Mouse (Mus musculus) macrophage (primary cell): ENCODE measurements around the gene Dgki. TPM values are rescaled to one million over a fixed set of nuclear protein-coding genes. Genes with fewer than 3 reads are reported as not detected.
"Not testable (repeated sequence)": the region's sequence is repeated elsewhere in the genome, so short reads cannot be mapped to it uniquely, and the experiment has no call there.

Experiments
- H3K27ac ChIP-seq: fragments of 350-480 bp; formaldehyde crosslinking; 2 replicates; pipeline ENCODE4 v1.9.0; 2021
- H3K36me3 ChIP-seq: fragments of 350-480 bp; formaldehyde crosslinking; 2 replicates; pipeline ENCODE4 v1.9.0; 2021; ENCODE audit errors: inconsistent target
- H3K4me3 ChIP-seq: fragments of 350-480 bp; formaldehyde crosslinking; 2 replicates; pipeline ENCODE4 v1.9.0; 2021; ENCODE audit errors: inconsistent target
- H3K79me2 ChIP-seq: fragments of 350-480 bp; formaldehyde crosslinking; 2 replicates; pipeline ENCODE4 v1.9.0; 2021; ENCODE audit errors: inconsistent target
- WGBS: methylation state at CpG from one replicate; pipeline ENCODE4 v1.1.7; 2026; ENCODE audit warnings: inconsistent platforms; ENCODE audit not compliant: missing documents; 5-methylcytosine and 5-hydroxymethylcytosine counted together
- polyA plus RNA-seq: library from polyadenylated mRNA; stranded (reverse); fragments of 250-400 nt; gene quantifications from 3 replicates; pipeline ENCODE4 v1.2.4, GENCODE M21; 2018; ENCODE audit warnings: inconsistent platforms

Gene Dgki
- polyA plus RNA-seq, 1 experiment from 2014 or later, result 0.07 TPM

DNA sequence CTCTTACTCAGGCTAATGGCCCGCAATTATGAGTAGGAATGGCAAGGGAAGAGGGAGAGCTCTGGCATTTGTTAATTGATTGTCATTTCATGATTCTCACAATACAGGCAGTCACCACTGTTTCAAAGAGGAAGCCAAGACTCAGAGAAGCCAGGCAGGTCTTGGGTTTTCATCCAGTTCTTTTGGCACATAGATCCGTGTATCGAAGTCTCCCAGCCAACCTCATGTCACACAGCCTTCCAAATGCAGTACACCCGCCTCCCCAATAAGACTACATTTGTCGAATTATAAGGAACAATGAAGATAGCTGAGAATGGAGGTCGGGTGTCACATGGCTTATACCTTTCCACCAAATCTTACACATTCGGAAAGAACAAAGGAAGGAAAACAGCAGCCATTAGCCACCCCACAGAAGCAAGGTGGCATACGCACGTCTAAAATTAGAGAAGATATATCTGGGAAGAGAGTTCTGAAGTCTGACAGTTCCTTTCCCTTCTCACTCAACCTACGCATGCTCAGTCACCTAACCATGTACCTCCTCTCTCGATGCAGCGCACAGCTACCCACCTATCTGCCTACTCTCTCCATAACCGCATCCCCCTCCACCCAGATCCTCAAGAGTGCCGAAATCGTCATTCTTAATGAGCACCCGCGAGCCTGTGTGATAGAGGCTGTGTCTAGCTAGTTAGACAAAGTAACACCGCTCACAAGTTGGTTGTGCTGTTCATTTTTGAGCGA, 179.4 kb downstream of the Dgki start:
- no peaks in the 10 kb centered on the region for H3K79me2 ChIP-seq
- no peak overlapping the region for H3K27ac ChIP-seq
- no peak overlapping the region for H3K4me3 ChIP-seq
- 92% methylated on average over 19 of the region's 19 CpGs for WGBS
- H3K36me3 ChIP-seq, result no peaks in the 10 kb centered on the region

DNA sequence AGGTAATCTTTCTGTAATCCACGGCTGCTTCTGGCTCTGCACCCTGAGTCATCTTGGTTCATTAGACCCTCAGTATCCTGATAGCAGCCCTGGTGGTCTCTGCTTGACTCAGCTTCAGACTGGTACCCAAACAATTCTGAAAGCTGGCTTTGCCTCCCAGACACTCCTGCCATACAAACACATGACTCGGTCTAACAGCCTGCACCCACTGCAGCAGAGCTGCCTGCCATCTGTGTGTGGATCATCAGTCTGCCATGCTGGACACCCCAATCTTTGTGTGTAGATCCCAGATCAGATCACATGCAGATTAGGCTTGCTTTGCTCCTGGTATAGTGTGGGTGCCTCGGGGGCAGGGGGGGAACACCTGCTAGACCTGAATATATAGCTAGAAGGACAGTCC, 180.8 kb downstream of the Dgki start:
- Histone ChIP-seq H3K36me3 (no peaks in the 10 kb centered on the region), H3K79me2 (no peaks in the 10 kb centered on the region), H3K27ac (no peak overlapping the region), H3K4me3 (no peak overlapping the region)
- 68% methylated on average over 3 of the region's 3 CpGs for WGBS

DNA sequence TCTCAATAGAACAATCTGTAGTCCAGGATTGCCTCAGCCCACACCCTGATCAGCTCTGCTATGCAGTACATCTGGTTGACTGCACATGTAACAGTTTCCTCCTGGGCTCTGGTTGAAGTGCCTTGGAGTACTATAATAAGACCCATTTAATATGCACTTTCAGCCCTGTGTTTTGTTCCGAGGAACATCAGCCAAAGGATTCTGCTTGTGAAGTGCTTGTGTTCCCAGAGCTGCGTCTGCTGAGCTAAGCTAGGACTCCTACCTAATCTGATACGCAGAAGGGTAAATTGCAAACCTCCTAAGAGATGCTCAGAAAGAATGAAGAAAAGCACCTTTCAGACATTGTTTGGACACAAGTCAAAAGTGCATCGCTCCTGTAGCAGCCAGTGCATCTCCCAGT, 186.9 kb downstream of the Dgki start:
- Histone ChIP-seq H3K36me3 (no peaks in the 10 kb centered on the region), H3K79me2 (no peaks in the 10 kb centered on the region), H3K27ac (no peak overlapping the region), H3K4me3 (no peak overlapping the region)
- WGBS, result 84% methylated on average over 4 of the region's 4 CpGs

DNA sequence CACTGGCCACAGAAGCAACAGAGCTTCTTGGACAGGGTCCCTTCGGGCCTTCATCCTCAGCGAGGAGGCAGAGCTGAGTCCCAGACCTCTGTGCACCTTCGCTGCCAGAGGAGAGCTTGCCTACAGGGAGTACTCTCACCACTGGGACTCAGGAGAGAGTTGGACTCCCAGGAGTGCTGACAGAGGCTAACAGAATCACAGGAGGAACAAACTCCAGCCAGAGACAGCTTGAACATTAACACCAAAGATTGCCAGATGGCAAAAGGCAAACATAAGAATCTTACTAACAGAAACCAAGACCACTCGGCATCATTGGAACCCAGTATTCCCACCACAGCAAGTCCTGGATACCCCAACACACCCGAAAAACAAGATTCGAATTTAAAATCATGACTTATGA, 193.7 kb downstream of the Dgki start:
- not testable (repeated sequence) for H3K4me3 ChIP-seq, H3K79me2 ChIP-seq, H3K36me3 ChIP-seq, H3K27ac ChIP-seq
- 95% methylated on average over 6 of the region's 6 CpGs for WGBS

DNA sequence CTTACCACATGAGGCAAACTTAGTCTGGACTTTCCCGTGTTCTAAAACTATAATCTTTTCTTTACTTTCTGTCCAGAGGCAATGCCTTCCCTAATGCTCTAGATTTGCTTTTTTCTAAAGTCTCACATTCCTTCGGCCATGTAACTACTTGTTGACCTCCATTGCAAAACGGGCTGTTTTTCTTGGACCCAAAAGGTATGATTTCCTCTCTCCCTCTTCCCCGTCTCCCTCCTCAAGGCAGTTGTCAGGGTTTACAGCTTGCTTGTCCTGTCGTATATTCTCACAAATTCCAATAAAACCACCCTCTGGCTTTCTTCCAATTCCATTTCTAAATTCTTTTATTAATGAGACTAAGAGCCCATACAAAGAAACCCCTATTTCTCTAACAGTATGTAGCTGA, 199.6 kb downstream of the Dgki start:
- no peak overlapping the region for H3K27ac ChIP-seq
- WGBS, result 81% methylated on average over 5 of the region's 5 CpGs
- no peak overlapping the region for H3K4me3 ChIP-seq
- H3K36me3 ChIP-seq, result no peaks in the 10 kb centered on the region
- H3K79me2 ChIP-seq, result no peaks in the 10 kb centered on the region

DNA sequence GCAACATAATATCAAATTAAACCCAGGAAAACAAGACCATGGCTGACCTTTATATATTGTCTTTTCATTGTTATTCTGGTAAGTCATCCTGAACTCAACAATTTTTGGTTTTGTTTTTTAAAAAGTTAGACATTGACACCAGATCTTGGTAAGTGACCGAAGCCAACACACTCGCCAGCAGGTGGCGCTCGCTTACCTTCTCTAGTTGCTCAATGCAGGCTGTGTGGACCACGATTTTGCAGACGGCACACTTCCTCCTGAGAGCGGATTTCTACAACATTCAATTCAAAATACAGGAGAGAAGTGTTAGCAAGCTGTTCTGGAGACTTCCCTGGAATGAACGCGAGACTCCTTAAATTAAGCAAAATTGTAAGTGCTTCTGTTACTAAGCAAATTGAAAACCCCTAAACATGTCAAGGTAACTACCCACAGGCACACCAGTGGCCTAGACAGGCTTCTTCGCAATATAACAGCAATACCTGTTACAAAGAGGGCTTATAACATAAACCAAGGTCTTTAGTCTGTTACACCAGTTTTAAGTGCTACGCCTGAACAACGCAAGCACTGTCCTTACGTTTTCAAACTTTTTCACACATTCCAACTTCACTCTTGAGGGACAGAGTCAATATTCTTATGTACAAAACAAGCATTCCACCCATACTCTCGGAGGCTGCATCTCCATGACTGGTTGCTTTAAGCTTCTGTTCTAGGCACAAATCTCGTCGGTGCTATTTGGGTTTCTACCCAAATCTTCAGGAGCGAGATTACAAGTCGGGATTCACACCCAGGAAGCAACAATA, 202.4 kb downstream of the Dgki start:
- no peak overlapping the region for H3K4me3 ChIP-seq
- H3K79me2 ChIP-seq, result no peaks in the 10 kb centered on the region
- 49% methylated on average over 18 of the region's 18 CpGs for WGBS
- H3K27ac ChIP-seq, result no peak overlapping the region
- no peaks in the 10 kb centered on the region for H3K36me3 ChIP-seq

DNA sequence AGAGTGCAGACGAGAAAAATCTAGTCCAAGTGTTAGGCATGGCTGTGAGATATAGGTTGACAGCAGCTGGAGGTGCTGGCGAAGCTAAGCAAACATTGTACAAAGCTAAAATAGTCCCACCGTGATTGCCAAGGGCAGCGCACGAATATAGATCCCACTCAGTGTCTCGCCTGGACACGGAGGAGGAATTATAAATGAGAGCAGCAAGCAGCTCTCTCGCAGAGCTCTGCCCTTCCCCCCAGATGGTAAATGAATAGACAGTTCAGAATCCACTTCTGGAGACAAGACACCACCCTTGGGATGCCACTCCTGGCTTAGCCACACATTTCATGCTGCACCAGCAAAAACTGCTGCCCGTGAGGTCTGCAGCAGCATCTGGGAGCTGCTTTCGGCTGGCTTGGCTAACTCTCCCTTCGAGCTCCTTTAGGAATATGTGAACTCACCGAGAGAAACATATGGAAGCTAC, 203.1 kb downstream of the Dgki start:
- H3K4me3 ChIP-seq, result no peak overlapping the region
- 81% methylated on average over 12 of the region's 12 CpGs for WGBS
- H3K79me2 ChIP-seq, result no peaks in the 10 kb centered on the region
- no peak overlapping the region for H3K27ac ChIP-seq
- no peaks in the 10 kb centered on the region for H3K36me3 ChIP-seq

DNA sequence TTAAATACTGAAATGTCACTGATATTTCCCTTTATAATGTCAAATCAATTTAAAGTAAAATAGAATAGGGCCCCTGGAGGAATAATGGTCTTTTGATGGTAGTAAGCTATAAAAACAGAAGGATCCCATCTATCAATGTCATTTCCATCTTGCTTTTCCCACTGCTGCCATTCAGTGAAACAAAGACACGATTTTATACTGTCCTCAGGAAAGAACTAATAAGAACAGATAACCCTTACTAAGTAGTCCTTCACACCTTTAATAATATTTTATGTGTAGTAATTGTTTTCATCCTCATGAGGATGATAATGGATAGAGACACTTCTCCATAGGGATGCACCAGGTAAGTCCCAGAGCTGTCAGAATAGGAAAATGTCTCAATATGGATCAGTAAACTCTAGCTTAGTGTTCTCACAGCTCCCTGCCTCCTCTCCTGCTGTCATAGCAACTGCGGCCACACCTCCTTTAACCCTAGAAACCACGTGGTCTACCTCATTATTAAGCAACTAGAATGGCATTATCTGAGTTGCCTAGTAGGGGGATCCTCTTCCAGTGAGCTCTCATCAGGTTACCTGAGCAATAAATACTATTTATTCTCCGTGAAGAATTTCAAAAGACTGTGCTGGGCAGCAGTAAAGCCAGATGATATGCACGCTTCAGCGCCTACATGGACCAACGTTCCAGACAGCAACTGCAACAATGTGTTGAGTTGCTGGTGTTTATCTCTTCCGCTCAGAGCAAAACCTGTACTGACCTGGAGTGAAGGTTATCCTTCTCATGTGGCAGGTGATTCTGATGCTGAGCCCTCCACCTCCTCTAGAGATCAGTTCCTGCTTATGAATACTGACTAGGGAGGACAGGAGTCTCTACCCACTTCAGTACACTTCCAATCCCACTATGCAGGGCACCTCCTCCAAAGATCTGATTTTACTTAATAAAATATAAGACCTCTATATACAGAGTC, 210.6 kb downstream of the Dgki start:
- WGBS, result 70% methylated on average over 8 of the region's 8 CpGs
- no peak overlapping the region for H3K27ac ChIP-seq
- H3K36me3 ChIP-seq, result no peaks in the 10 kb centered on the region

DNA sequence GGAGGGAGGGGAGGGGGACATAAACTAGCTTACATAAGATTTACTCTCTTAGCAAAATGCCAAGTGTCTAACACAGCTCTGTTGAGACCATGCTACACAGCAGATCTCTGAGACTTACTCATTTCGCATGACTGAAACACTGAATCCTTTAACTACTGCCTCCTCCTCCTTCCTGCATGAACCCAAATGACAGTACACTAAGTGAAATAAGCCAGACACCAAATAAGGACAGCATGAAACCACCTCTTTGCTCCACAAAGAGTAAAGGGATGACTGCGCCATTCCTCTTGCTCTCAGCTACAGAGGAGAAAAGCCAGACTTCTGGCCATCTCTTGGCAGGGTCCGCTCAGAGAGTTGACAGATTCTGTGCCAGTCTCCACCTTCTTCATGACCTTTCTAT, 217.0 kb downstream of the Dgki start:
- WGBS, result 96% methylated on average over 3 of the region's 3 CpGs
- no peak overlapping the region for H3K27ac ChIP-seq
- H3K36me3 ChIP-seq, result no peaks in the 10 kb centered on the region
- no peaks in the 10 kb centered on the region for H3K79me2 ChIP-seq
- no peak overlapping the region for H3K4me3 ChIP-seq

More for the DNA sequence above, 210.6 kb downstream of the Dgki start:
- Histone ChIP-seq H3K4me3 (no peak overlapping the region), H3K79me2 (no peaks in the 10 kb centered on the region)

DNA sequence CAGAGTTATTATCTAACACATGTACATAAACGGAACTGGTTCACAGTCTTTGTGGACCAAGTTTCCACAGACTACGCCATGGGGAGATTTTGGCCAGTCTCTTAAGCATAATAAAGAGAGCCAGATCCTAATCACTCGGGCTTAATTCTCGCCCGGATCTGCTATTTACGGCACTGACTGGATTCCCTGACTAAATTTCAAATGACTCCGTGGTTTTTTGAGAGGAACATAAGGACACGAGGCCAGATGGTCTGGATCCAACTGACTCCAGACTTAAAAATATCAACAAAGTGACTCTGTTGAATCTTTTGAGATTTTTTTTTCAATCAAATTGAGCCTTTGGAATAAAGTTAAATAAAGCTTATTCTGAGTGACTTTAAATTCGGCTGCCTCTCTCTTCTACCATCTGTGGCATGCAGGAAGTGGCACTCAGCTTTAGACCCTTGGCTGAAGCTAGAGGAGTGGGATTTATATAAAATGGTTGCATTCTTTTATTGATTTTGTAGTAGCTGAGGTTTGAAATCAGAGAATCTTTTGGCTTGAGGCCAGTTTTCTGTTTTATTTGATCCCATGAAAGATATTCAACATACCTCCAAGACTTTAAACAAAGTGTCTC, 227.5 kb downstream of the Dgki start:
- no peak overlapping the region for H3K4me3 ChIP-seq
- no peaks in the 10 kb centered on the region for H3K79me2 ChIP-seq
- WGBS, result 90% methylated on average over 9 of the region's 9 CpGs
- no peaks in the 10 kb centered on the region for H3K36me3 ChIP-seq
- no peak overlapping the region for H3K27ac ChIP-seq

DNA sequence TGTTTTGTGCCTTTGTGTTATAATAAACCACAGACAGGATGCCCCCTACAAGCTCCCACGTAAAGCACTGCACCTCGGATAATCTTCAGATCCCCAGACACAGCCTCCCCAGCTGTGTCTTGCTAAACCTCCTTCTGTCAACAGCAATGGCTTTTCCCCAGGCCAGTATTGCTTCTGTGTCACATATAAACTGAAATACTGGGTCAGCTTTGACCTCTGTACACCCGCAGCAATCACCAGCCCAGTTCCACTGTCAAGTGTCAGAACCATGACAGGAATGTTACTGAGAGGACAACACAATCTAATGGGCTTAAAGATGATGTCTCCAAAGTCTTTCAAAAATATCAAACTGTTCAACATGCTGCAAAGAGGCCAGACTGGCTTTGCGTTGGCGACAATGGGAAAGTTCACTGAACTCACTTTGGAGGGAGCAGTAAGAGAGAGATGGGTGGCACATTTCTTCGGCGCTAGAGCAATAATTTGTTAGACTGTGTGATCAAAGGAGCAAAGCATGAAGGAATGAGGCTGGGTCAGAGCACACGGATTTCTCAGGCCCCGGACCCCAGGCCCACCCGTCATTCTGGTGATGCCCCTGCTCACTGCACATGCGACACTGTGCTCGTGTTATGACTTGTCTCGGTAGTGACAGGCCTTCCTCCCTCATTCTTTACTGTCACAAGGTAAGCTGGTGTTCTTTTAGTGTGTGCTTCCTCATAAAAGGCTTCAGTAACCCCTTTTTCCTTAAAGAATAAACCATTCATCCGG, 230.0 kb downstream of the Dgki start:
- Histone ChIP-seq H3K27ac (no peak overlapping the region), H3K79me2 (no peaks in the 10 kb centered on the region), H3K36me3 (no peaks in the 10 kb centered on the region), H3K4me3 (no peak overlapping the region)
- WGBS, result 88% methylated on average over 14 of the region's 14 CpGs

DNA sequence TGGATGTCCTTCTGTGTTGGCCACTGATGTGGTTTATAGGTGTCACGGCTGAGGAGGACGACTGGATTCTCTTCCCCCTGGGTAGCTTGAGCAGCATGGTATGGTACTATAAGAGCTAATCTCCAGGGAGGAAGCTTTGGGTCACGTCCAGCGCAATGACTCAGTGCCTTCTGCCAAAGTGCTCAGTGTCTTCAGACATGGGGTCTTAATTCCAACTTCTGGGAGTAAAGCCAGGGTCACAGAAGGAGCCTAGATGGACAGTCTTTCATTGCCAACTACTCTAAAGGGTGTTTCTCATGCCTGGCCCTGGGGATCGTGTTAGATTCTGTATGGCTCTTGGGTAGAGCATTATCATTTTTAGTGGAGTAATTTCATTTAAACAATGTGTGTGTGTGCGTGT, 231.2 kb downstream of the Dgki start:
- Histone ChIP-seq H3K79me2 (no peaks in the 10 kb centered on the region), H3K4me3 (no peak overlapping the region), H3K27ac (no peak overlapping the region), H3K36me3 (no peaks in the 10 kb centered on the region)
- 90% methylated on average over 6 of the region's 6 CpGs for WGBS

DNA sequence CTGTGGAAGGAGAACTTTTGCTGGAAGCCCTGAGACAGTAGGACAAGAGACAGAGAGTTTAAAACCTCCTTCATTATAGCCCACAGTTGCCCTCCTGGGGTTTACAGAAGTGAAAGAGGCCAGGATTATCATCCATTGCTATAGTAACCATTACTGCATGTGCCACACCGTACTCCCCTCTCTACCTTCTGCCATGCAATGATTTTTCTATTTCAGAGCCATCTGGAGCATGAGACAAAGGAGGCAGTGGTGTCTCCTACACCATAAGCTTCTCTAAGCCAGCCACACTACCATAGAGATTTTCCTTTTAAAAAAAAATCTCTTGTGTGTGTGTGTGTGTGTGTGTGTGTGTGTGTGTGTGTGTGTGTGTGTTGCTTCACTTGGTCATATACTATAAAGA, 232.6 kb downstream of the Dgki start:
- no peak overlapping the region for H3K4me3 ChIP-seq
- H3K27ac ChIP-seq, result no peak overlapping the region
- WGBS, result 79% methylated on average over 1 of the region's 1 CpGs
- no peaks in the 10 kb centered on the region for H3K36me3 ChIP-seq
- no peaks in the 10 kb centered on the region for H3K79me2 ChIP-seq
